Mouse (Mus musculus) splenic B cell, adult 2 months (primary cell): ENCODE measurements at regions not wholly inside any gene's neighbourhood (a gene's known extent, or its start where the extent isn't known, plus 50 kb on each side); places are given as distances from the start of the nearest gene placed in this dataset.

ENCODE experiments used
- DNase-seq: peaks from one replicate; pipeline ENCODE4 v3.0.0-alpha.2; 2011; ENCODE audit warnings: low read depth, low spot score
- H3K27me3 ChIP-seq: 2 replicates; pipeline ENCODE4 v1.6.1; 2012; ENCODE audit warnings: mild to moderate bottlenecking, low read length, moderate library complexity, mixed read lengths; ENCODE audit not compliant: control insufficient read depth, poor library complexity, insufficient read depth, severe bottlenecking
- H3K36me3 ChIP-seq: 2 replicates; pipeline ENCODE4 v1.6.1; 2012; ENCODE audit warnings: mild to moderate bottlenecking, low read length, moderate library complexity, mixed read lengths; ENCODE audit not compliant: control insufficient read depth, poor library complexity, insufficient read depth, severe bottlenecking

DNA sequence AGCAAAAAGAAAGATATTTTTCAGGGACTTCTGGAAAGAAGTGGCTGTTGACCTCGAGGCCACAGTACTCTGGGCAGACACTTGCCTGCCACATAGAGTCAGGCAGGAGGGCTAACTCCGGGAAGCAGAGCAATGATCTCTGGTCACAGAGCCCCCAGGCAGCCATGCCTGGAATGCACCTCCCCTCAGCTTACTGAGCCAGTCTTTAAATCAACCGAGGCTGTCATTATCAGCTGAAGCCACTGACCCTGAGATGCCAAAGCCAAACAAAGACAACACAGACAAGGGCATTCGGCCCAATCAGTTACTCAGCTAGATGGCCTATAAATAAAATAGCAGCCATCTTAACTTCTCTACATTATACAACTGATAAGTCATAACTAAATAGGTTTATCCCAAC is 52.2 kb upstream of the Foxo6 start:
- Histone ChIP-seq H3K27me3 (no peaks in the 10 kb centered on the region), H3K36me3 (no peaks in the 10 kb centered on the region)
- DNase-seq = no peak

DNA sequence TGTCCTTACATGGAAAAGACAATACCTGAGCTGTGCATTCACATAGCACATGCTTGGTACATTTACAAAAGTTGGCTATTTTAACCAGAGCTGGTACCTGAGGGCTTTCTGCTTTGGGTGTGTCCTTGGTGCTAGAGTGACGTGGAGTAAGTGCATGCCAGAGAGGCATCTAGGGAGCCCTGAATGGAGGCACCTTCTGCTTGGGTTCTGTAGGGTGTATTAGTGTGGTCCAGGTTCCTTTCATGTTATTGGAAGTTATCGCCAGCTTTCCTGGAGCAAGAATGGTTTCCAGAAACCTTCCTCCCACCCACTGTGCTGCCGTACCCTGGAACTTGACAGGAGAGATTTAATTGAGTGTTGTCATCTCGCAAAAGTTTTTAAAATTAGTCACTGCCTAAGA is 53.5 kb upstream of the Foxo6 start:
- no peaks in the 10 kb centered on the region for H3K27me3 ChIP-seq
- no peaks in the 10 kb centered on the region for H3K36me3 ChIP-seq
- DNase-seq = no peak

DNA sequence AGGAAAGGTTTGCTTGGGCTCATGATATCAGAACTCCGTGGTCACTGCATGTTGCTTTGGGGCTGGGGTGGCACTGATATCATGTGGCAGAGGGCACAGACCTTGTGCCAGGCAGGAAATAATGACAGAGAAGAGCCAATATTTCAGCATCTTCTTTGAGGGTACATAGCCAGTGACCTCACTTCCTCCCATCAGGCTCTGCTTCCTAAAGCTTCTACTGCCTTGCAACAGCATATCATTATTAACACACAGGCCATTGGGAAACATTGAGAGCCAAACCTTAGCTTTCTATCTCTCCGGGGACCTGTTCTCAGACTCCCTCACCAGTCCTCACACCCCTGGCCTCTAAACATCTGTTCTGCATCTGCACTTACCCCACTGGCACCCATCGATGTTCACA is 54.8 kb upstream of the Foxo6 start:
- Histone ChIP-seq H3K27me3 (no peaks in the 10 kb centered on the region), H3K36me3 (no peaks in the 10 kb centered on the region)
- DNase-seq = peak; percentile 13

DNA sequence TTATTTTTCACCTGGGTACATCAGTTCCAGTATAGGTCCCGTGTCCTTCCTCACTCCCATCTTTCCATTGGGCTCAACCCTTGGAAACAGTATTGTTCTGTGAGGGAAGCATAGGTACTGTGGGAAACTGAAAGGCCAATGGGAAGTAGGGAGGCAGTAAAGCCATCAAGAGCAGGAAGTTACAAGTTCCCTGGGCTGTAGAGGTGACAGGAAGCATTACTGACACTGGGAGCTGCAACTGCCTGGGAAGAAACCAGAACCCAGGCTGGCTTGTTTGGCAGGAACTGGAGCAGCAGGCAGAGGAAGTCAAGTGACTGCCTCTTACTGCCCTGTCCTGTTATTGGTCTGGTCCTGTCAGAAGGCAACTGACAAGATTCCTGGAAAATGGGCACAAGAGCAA is 55.5 kb upstream of the Foxo6 start:
- no peak for DNase-seq
- Histone ChIP-seq H3K27me3 (no peaks in the 10 kb centered on the region), H3K36me3 (no peaks in the 10 kb centered on the region)

DNA sequence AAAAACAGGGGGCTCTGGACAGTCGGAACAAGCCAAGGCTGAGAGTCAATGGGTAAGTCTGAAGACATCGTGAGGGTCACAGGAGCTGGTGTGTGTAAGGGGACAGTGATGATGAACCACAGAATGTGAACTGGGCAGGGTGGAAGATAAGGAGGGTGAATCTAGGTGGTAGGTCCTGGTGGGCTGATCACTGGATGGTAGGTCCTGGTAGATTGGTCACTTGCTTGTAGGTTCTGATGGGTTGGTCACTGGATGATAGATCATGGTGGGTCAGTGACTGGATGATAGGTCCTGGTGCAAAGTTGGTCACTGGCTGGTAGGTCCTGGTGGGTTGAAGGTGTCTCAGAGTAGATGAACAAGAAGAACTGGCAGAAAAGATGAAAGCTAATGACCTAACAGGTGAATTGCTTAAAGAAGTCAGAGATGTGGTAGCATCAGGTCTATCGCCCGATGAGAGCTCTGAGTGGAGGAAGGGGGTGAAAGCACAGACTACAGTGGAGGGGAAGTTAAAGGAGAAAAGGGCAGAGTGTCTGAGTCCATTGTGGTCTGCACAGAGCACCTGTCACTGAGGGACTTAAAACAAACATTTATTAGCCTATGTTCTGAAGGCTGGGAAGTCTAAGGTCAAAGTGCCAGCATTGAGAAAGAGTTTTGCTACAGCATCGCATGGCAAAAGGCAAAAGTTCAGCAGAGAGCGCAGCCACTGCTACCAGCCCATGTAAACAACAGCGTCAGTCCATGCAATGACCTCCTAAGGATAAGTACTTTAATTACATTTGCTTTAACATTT is 58.7 kb upstream of the Foxo6 start:
- DNase-seq = no peak
- Histone ChIP-seq H3K27me3 (no peaks in the 10 kb centered on the region), H3K36me3 (no peaks in the 10 kb centered on the region)

DNA sequence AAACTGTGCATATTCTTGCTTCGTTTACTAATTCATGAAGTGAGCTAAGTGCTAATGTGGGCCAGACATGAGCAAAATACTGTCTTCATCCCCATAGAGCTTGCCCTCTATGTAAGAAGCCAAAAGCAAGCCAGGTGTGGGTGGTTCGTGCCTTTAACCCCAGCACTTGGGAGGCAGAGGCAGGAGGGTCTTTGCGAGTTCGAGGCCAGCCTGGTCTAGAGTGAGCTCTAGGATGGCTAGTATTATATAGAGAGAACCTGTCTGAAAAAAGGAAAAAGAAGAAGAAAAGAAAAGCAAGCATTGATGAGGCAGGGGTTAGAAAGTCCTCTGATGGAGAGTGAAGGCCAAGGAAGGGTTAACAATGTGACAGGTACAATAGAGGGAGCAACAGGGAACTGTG is 55.2 kb upstream of the Scmh1 start:
- Histone ChIP-seq H3K27me3 (no peaks in the 10 kb centered on the region), H3K36me3 (no peaks in the 10 kb centered on the region)
- DNase-seq = no peak

DNA sequence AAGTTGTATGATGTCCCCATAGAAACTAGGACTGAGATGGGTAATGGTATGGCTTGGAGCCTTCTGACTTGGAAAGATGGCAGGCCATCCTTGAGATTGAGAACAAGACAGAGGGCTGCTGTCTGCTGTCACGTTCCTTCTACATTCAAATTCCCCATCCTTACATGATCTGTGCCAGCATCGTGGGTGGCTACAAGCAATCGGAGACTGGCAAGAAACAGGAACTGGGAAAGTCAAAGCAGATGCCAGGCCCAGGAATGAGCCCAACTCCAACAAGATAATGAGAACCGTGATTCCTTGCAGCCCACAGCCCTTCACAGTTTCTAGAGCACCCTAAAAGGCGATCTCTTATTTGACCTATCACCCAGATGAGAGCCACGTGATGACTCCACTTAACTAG is 51.3 kb upstream of the Scmh1 start:
- H3K27me3 ChIP-seq = no peaks in the 10 kb centered on the region
- no peaks in the 10 kb centered on the region for H3K36me3 ChIP-seq
- no peak for DNase-seq
